Mouse (Mus musculus) ES-Bruce4 (cell line): ENCODE measurements at regions not wholly inside any gene's neighbourhood (a gene's known extent, or its start where the extent isn't known, plus 50 kb on each side); places are given as distances from the start of the nearest gene placed in this dataset.

Experiments used
- CTCF ChIP-seq: IDR thresholded peaks from one replicate; pipeline ENCODE4 v1.8.1; 2011; ENCODE audit warnings: low read depth, low read length
- EP300 ChIP-seq: IDR thresholded peaks from 2 replicates; pipeline ENCODE4 v1.6.1; 2011; ENCODE audit warnings: low read depth, low read length; ENCODE audit not compliant: insufficient read depth
- POLR2A ChIP-seq: IDR thresholded peaks from one replicate; pipeline ENCODE4 v1.8.1; 2011; ENCODE audit warnings: low read length; ENCODE audit not compliant: insufficient read depth

GRCm38 (mm10) chr7:36896339-36896738, 198.4 kb downstream of the Tshz3 start:
- TF ChIP-seq EP300 (no peak), POLR2A (no peak), CTCF (no peak)
